Comparison of ENCODE assay signal across 8 mouse cellular contexts in the genomic region with DNA sequence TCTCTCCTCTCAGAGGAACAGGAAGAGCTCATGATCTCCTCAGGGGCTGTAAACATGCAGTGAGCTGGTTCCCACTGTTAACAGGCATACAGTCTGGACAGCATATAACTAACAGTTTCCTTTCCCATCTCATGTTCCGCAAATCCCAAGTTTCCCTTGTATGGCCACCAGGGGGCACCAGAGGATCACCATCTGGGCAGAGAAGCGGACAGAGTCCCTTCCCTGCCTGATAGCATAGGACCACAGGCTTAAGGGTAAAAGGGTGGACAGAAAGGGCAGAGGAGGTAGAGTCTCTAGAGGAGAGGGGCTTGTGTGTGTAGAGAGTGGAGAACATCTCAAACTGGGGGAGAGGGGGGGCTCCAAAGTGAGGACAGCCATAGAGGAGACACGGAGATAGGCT.
DNase-seq lines count a peak whose midpoint lies in the region; ATAC-seq and TF ChIP-seq lines count a peak whose summit lies in the region.

No protein-coding gene starts in this region.

- H3K4me3 ChIP-seq in heart, embryonic 11.5 days (ENCODE audit: low read depth, low read length), result no peak overlapping the region
- no peak overlapping the region for H3K4me3 ChIP-seq in embryonic facial prominence, embryonic 10.5 days
- no peak overlapping the region for H3K4me3 ChIP-seq in limb, embryonic 13.5 days
- H3K4me3 ChIP-seq in midbrain, postnatal 0 days (ENCODE audit: low read depth, low read length), result no peak overlapping the region

- H3K4me1 ChIP-seq in heart, embryonic 11.5 days (ENCODE audit: control insufficient read depth, insufficient read depth, low read length), result peaks cover 4% of the 10 kb centered on the region; the same call in 1 of the 2 replicates
- peaks cover 47% of the 10 kb centered on the region for H3K4me1 ChIP-seq in embryonic facial prominence, embryonic 10.5 days
- peaks cover 23% of the 10 kb centered on the region for H3K4me1 ChIP-seq in limb, embryonic 13.5 days
- peaks cover 4% of the 10 kb centered on the region for H3K4me1 ChIP-seq in midbrain, postnatal 0 days (ENCODE audit: insufficient read depth, low read length)

- H3K9me3 ChIP-seq in heart, embryonic 11.5 days (replicated peaks; ENCODE audit: control insufficient read depth, low read length), result no peaks in the 10 kb centered on the region
- H3K9me3 ChIP-seq in embryonic facial prominence, embryonic 10.5 days, result no peaks in the 10 kb centered on the region
- no peaks in the 10 kb centered on the region for H3K9me3 ChIP-seq in limb, embryonic 13.5 days
- no peaks in the 10 kb centered on the region for H3K9me3 ChIP-seq in midbrain, postnatal 0 days (ENCODE audit: low read length)

- no peak overlapping the region for H3K9ac ChIP-seq in heart, embryonic 11.5 days (ENCODE audit: low read depth, low read length)
- H3K9ac ChIP-seq in limb, embryonic 13.5 days, result no peak overlapping the region
- no peak overlapping the region for H3K9ac ChIP-seq in midbrain, postnatal 0 days (replicated peaks; ENCODE audit: low read length, poor library complexity, severe bottlenecking)

- no peak overlapping the region for H3K4me2 ChIP-seq in heart, embryonic 11.5 days
- no peak overlapping the region for H3K4me2 ChIP-seq in limb, embryonic 13.5 days (replicated peaks)
- no peak overlapping the region for H3K4me2 ChIP-seq in midbrain, postnatal 0 days (ENCODE audit: low read depth, low read length, poor library complexity, severe bottlenecking)

- peak; percentile 100 for TF ChIP-seq CTCF in midbrain, postnatal 0 days (IDR thresholded peaks at IDR 0.05)

- peak; percentile 97 for DNase-seq in heart, adult 11 months
- DNase-seq in embryonic facial prominence, embryonic 10.5 days (ENCODE audit: low spot score), result peak; percentile 92
- DNase-seq in kidney, adult 9 months, result peak; percentile 90
- DNase-seq in midbrain, postnatal 0 days (ENCODE audit: low spot score), result peak; percentile 92
- peak; percentile 83 to 90 for DNase-seq in spleen, postnatal 10 days (ENCODE audit: low spot score in 2 of 2)

- H3K36me3 ChIP-seq in heart, embryonic 11.5 days (ENCODE audit: control insufficient read depth, insufficient read depth, low read length), result no peaks in the 10 kb centered on the region
- H3K36me3 ChIP-seq in embryonic facial prominence, embryonic 10.5 days (replicated peaks), result no peaks in the 10 kb centered on the region
- H3K36me3 ChIP-seq in limb, embryonic 13.5 days, result no peaks in the 10 kb centered on the region
- peaks cover 5% of the 10 kb centered on the region for H3K36me3 ChIP-seq in midbrain, postnatal 0 days (ENCODE audit: insufficient read depth, low read length)

- H3K27ac ChIP-seq in heart, embryonic 11.5 days (ENCODE audit: low read depth, low read length), result no peak overlapping the region
- H3K27ac ChIP-seq in embryonic facial prominence, embryonic 10.5 days (replicated peaks), result no peak overlapping the region
- no peak overlapping the region for H3K27ac ChIP-seq in limb, embryonic 13.5 days
- no peak overlapping the region for H3K27ac ChIP-seq in midbrain, postnatal 0 days (ENCODE audit: low read depth, low read length)

- peaks cover 51% of the 10 kb centered on the region for H3K27me3 ChIP-seq in heart, embryonic 11.5 days (ENCODE audit: control insufficient read depth, insufficient read depth, low read length)
- peaks cover 71% of the 10 kb centered on the region for H3K27me3 ChIP-seq in embryonic facial prominence, embryonic 10.5 days (replicated peaks; ENCODE audit: low read depth, poor library complexity, severe bottlenecking)
- H3K27me3 ChIP-seq in limb, embryonic 13.5 days, result peaks cover 35% of the 10 kb centered on the region
- H3K27me3 ChIP-seq in midbrain, postnatal 0 days (ENCODE audit: insufficient read depth, low read length), result no peaks in the 10 kb centered on the region

- ATAC-seq in heart, embryonic 11.5 days (replicated peaks; ENCODE audit: insufficient number of reproducible peaks, low FRiP score, low TSS enrichment), result no peak
- ATAC-seq in granulocyte monocyte progenitor cell, adult 5-6 weeks (replicated peaks; ENCODE audit: poor library complexity, severe bottlenecking), result peak; percentile 60
- 0 out of 2 replicates have a peak, but pooled peaks have one; percentile 25 for ATAC-seq in limb, embryonic 13.5 days (ENCODE audit: low FRiP score, low read depth)
- peak; percentile 28; the same call in 1 of the 2 replicates for ATAC-seq in midbrain, postnatal 0 days (ENCODE audit: low FRiP score)

- WGBS in heart, embryonic 11.5 days (ENCODE audit: insufficient replicate concordance), result 15% methylated on average over 3 of the region's 3 CpGs
- WGBS in embryonic facial prominence, embryonic 10.5 days, result 19% methylated on average over 3 of the region's 3 CpGs
- WGBS in limb, embryonic 13.5 days, result 21% methylated on average over 3 of the region's 3 CpGs
- WGBS in midbrain, postnatal 0 days, result 16% methylated on average over 3 of the region's 3 CpGs
